Comparison of ENCODE assay signal across 20 mouse cellular contexts in genomic region chr11:43703552-43703951, GRCm38 (mm10). TPM values are rescaled to one million over a fixed set of nuclear protein-coding genes. Genes with fewer than 3 reads are reported as not detected.
A peak's percentile ranks its signal among the peaks of the same experiment; 100 is the strongest.
DNase-seq lines count a peak whose midpoint lies in the region; ATAC-seq and TF ChIP-seq lines count a peak whose summit lies in the region.
"Had no signal": no experiment of that assay in that cellular context is flagged by ENCODE, and none has a peak within 500 bp of the region (broad histone marks: within the 10 kb centered on the region; RNA-seq: fewer than 3 reads in every experiment).

No protein-coding gene starts in this region.

- H3K4me1 ChIP-seq in heart, postnatal 0 days (ENCODE audit: control insufficient read depth, insufficient read depth) = peaks cover 15% of the 10 kb centered on the region; the same call in 1 of the 2 replicates
- H3K4me1 ChIP-seq: embryonic facial prominence, embryonic 10.5 days; hindbrain, embryonic 13.5 days; midbrain, embryonic 10.5 days; neural tube, embryonic 15.5 days had no signal

- H3K36me3 ChIP-seq in heart, postnatal 0 days (replicated peaks; ENCODE audit: control insufficient read depth, insufficient read depth, low read length) = peaks cover 25% of the 10 kb centered on the region
- H3K36me3 ChIP-seq in macrophage (ENCODE audit: inconsistent target) = peaks cover 20% of the 10 kb centered on the region

- TF ChIP-seq CTCF in heart, postnatal 0 days (IDR thresholded peaks at IDR 0.05; ENCODE audit: low read depth) = no peak

- H3K4me3 ChIP-seq in heart, postnatal 0 days (ENCODE audit: low read depth, low read length) = no peak overlapping the region
- no peak overlapping the region for H3K4me3 ChIP-seq in macrophage (ENCODE audit: inconsistent target)
- H3K4me3 ChIP-seq: embryonic facial prominence, embryonic 10.5 days; erythroblast, embryonic 14.5 days; hindbrain, embryonic 13.5 days; liver, embryonic 13.5 days; midbrain, embryonic 10.5 days; neural tube, embryonic 15.5 days had no signal

- DNase-seq in frontal cortex, postnatal 10 days (ENCODE audit: low spot score in 2 of 2) = no peak
- no peak for DNase-seq in heart, postnatal 0 days (ENCODE audit: low spot score)
- no peak for DNase-seq in heart, adult 18-20 months
- peak; percentile 14 for DNase-seq in NIH3T3 (ENCODE audit: low read depth)
- DNase-seq in thymus, postnatal 14 days = no peak
- no peak for DNase-seq in left cerebral cortex, adult 11 months (ENCODE audit: low spot score)
- DNase-seq: cerebellum, postnatal 25 days; gastrocnemius, postnatal 14 days; kidney, adult 18-20 months; kidney, postnatal 14 days; left cerebral cortex, postnatal 4 days; liver, embryonic 13.5 days had no signal

- no peak overlapping the region for H3K9ac ChIP-seq in heart, postnatal 0 days (replicated peaks; ENCODE audit: low read depth, low read length)
- H3K9ac ChIP-seq: hindbrain, embryonic 13.5 days; liver, embryonic 13.5 days; neural tube, embryonic 15.5 days had no signal

- no peaks in the 10 kb centered on the region for H3K27me3 ChIP-seq in heart, postnatal 0 days (ENCODE audit: control insufficient read depth, insufficient read depth, low read length)
- H3K27me3 ChIP-seq: hindbrain, embryonic 13.5 days; liver, embryonic 13.5 days; neural tube, embryonic 15.5 days had no signal

- no peaks in the 10 kb centered on the region for H3K9me3 ChIP-seq in heart, postnatal 0 days (replicated peaks; ENCODE audit: control insufficient read depth, low read length)
- H3K9me3 ChIP-seq: embryonic facial prominence, embryonic 10.5 days; hindbrain, embryonic 13.5 days; liver, embryonic 13.5 days; midbrain, embryonic 10.5 days; neural tube, embryonic 15.5 days had no signal

- 39% methylated on average over 1 of the region's 1 CpGs for WGBS in heart, postnatal 0 days
- 29% methylated on average over 1 of the region's 1 CpGs for WGBS in macrophage (ENCODE audit: missing documents)

- ATAC-seq in frontal cortex, adult (ENCODE audit: low TSS enrichment) = peak; percentile 58
- no peak for ATAC-seq in heart, postnatal 0 days (ENCODE audit: insufficient read depth, low read depth)
- ATAC-seq: forebrain, embryonic 16.5 days had no signal

- H3K79me2 ChIP-seq in macrophage (ENCODE audit: inconsistent target) = peaks cover 41% of the 10 kb centered on the region; the same call in 1 of the 2 replicates

- peak overlapping the region; percentile 22 for H3K27ac ChIP-seq in heart, postnatal 0 days (ENCODE audit: low read depth)
- H3K27ac ChIP-seq in macrophage = peak overlapping the region; percentile 15; the same call in 1 of the 2 replicates
- H3K27ac ChIP-seq: embryonic facial prominence, embryonic 10.5 days; hindbrain, embryonic 13.5 days; liver, embryonic 13.5 days; midbrain, embryonic 10.5 days; neural tube, embryonic 15.5 days had no signal

- TF ChIP-seq EP300 in heart, postnatal 0 days (IDR thresholded peaks at IDR 0.05; ENCODE audit: low read depth) = no peak

- H3K4me2 ChIP-seq in heart, postnatal 0 days (ENCODE audit: low read depth, low read length) = no peak overlapping the region
- H3K4me2 ChIP-seq: hindbrain, embryonic 13.5 days; liver, embryonic 13.5 days; neural tube, embryonic 15.5 days had no signal

RNA-seq across cellular contexts. Expression of gene Pwwp2a, which starts 21.8 kb away (rescaled TPM):
- 16.0 and 16.9 TPM in 2 replicates for total RNA-seq in heart, postnatal 0 days (2014; rRNA removed; ENCODE audit: low replicate concordance)
- polyA plus RNA-seq in heart, postnatal 0 days (2015; fragmentation: Nextera tagmentation; extraction: Ambion mirVana) = 11.9 and 12.4 TPM in 2 replicates
- 10 to 100 TPM; 14.9 to 16.4 TPM for total RNA-seq in heart, adult 18-20 months (2021)
- total RNA-seq in macrophage (2018; cell fraction: chromatin; rRNA removed) = 100 to 1,000 TPM in 7 of 26 experiments, 10 to 100 TPM in 19; 37.5 to 125 (median 78.1) TPM
- total RNA-seq in macrophage (2018; cell fraction: cytosol; rRNA removed) = 10 to 100 TPM in 25 of 26 experiments, 1 to 10 TPM in 1; 9.4 to 16.5 (median 12.9) TPM
- total RNA-seq in macrophage (2018; cell fraction: nucleus; rRNA removed) = 100 to 1,000 TPM in 2 of 26 experiments, 10 to 100 TPM in 24; 30.5 to 128 (median 63.7) TPM
- polyA plus RNA-seq in macrophage (2018) = 9.5 to 12.8 TPM (median 12.5 TPM) in 3 replicates

RNA-seq across cellular contexts. Expression of gene Ttc1, which starts 44.3 kb away (rescaled TPM):
- 16.4 and 30.5 TPM in 2 replicates for total RNA-seq in heart, postnatal 0 days (2014; rRNA removed; ENCODE audit: low replicate concordance)
- 66.8 and 68.7 TPM in 2 replicates for polyA plus RNA-seq in heart, postnatal 0 days (2015; fragmentation: Nextera tagmentation; extraction: Ambion mirVana)
- total RNA-seq in heart, adult 18-20 months (2021) = 10 to 100 TPM; 52.1 to 59.8 TPM
- total RNA-seq in macrophage (2018; cell fraction: chromatin; rRNA removed) = 10 to 100 TPM; 50.6 to 94.0 (median 78.0) TPM
- total RNA-seq in macrophage (2018; cell fraction: cytosol; rRNA removed) = 10 to 100 TPM; 49.2 to 92.4 (median 68.1) TPM
- 10 to 100 TPM; 39.9 to 74.6 (median 55.2) TPM for total RNA-seq in macrophage (2018; cell fraction: nucleus; rRNA removed)
- polyA plus RNA-seq in macrophage (2018) = 55.8 to 95.0 TPM (median 62.2 TPM) in 3 replicates
